8 mouse cellular contexts compared by ENCODE assay signal in the genomic region with DNA sequence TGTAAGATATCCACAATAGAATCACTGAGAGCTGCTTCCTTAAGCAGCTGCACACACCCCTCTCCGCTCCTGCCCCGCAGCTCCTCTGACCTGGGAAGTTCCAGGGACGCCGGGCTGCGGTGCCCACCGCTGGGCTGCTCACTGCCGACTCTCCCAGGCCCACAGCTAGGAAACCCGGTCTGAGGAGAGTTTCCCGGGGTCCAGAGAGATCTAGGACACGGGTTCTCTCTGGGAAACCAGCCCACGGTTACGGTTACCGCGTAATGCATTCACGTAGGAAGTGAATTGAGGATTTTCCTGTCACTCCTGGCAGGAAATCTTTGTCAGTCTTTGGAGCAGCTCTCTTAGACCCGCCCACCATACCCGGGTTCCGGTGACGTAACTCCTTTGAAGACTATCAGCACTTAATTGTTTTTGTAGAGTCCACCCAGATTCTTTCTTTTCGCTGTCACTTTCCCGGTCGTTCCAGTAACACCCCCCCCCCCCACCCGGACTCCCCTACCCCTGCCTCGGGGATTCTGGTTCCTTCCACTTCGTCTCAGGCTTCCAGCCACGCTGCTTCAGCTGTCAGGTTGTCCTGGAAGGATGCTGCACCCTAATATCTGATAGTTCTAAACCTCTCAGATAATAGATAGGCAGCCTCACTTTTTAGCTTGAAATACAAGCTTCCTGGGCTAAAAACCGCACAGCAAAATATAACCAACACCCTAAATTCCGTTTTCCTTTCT. TPM values are rescaled to one million over a fixed set of nuclear protein-coding genes. Genes with fewer than 3 reads are reported as not detected.
DNase-seq lines count a peak whose midpoint lies in the region; ATAC-seq and TF ChIP-seq lines count a peak whose summit lies in the region.

No protein-coding gene starts in this region.

- ATAC-seq in Patski, result peak; percentile 97
- ATAC-seq in hindbrain, embryonic 11.5 days (ENCODE audit: low FRiP score), result peak; percentile 98
- peak; percentile 97 for ATAC-seq in lung, embryonic 16.5 days (ENCODE audit: low read depth)

- POLR2A ChIA-PET in Patski (lab: Charles Lee), result no interaction called here

- peak overlapping the region; percentile 33 for H3K4me2 ChIP-seq in hindbrain, embryonic 11.5 days (replicated peaks; ENCODE audit: low read depth, low read length)
- peak overlapping the region; percentile 54 for H3K4me2 ChIP-seq in lung, embryonic 16.5 days (ENCODE audit: low read depth, low read length)

- H3K27ac ChIP-seq in hindbrain, embryonic 11.5 days (ENCODE audit: low read depth, low read length), result peak overlapping the region; percentile 90
- peak overlapping the region; percentile 85 for H3K27ac ChIP-seq in lung, embryonic 16.5 days (ENCODE audit: low read length)

- in situ Hi-C loops in Patski (cut with MboI; ENCODE audit: low pct_unique_long_range_greater_than_20kb), result loop anchor here (5.0 to 10.0 kb wide), 2 partner anchors 47 to 75 kb away; a partner anchor contains a TSS

- H3K27me3 ChIP-seq in Patski, result no peaks in the 10 kb centered on the region
- no peaks in the 10 kb centered on the region for H3K27me3 ChIP-seq in hindbrain, embryonic 11.5 days (ENCODE audit: control insufficient read depth, insufficient read depth, low read length)
- no peaks in the 10 kb centered on the region for H3K27me3 ChIP-seq in lung, embryonic 16.5 days (ENCODE audit: control insufficient read depth, insufficient read depth, low read depth, low read length)

- CTCF ChIA-PET in Patski (lab: Charles Lee), result no interaction called here

- H3K4me3 ChIP-seq in hindbrain, embryonic 11.5 days (ENCODE audit: low read depth, low read length), result peak overlapping the region; percentile 67
- peak overlapping the region; percentile 78 for H3K4me3 ChIP-seq in lung, embryonic 16.5 days (ENCODE audit: low read length)

- WGBS in hindbrain, embryonic 11.5 days, result 2% methylated on average over 28 of the region's 28 CpGs
- WGBS in lung, embryonic 16.5 days, result under 1% methylated on average over 28 of the region's 28 CpGs

- peak overlapping the region; percentile 83 for H3K9ac ChIP-seq in hindbrain, embryonic 11.5 days (ENCODE audit: low read depth, low read length)
- H3K9ac ChIP-seq in lung, embryonic 16.5 days (ENCODE audit: low read length), result peak overlapping the region; percentile 91

- no peaks in the 10 kb centered on the region for H3K4me1 ChIP-seq in hindbrain, embryonic 11.5 days (replicated peaks; ENCODE audit: control insufficient read depth, insufficient read depth, low read length)
- H3K4me1 ChIP-seq in lung, embryonic 16.5 days (replicated peaks; ENCODE audit: control insufficient read depth, insufficient read depth, low read length), result no peaks in the 10 kb centered on the region

- TF ChIP-seq CTCF in Patski (IDR thresholded peaks at IDR 0.05), result no peak

- no peaks in the 10 kb centered on the region for H3K9me3 ChIP-seq in hindbrain, embryonic 11.5 days (ENCODE audit: control insufficient read depth, low read length)
- no peaks in the 10 kb centered on the region for H3K9me3 ChIP-seq in lung, embryonic 16.5 days (ENCODE audit: control insufficient read depth, low read length)

- no peak for DNase-seq in Patski (ENCODE audit: low read depth, low spot score)
- DNase-seq in cerebellum, adult 9-10 months, result peak; percentile 75
- peak; percentile 50 to 61 for DNase-seq in frontal cortex, postnatal 10 days (ENCODE audit: low spot score in 2 of 2)
- peak; percentile 88 for DNase-seq in hindbrain, embryonic 11.5 days (ENCODE audit: low spot score)
- DNase-seq in layer of hippocampus, adult 9-11 months, result peak; percentile 74
- DNase-seq in ovary, postnatal 36 days (ENCODE audit: low spot score), result peak; percentile 47
- peak; percentile 37 for DNase-seq in urinary bladder, adult 2 months (ENCODE audit: low spot score)

- no peaks in the 10 kb centered on the region for H3K36me3 ChIP-seq in hindbrain, embryonic 11.5 days (ENCODE audit: control insufficient read depth, insufficient read depth, low read length)
- H3K36me3 ChIP-seq in lung, embryonic 16.5 days (ENCODE audit: control insufficient read depth, insufficient read depth, low read length), result no peaks in the 10 kb centered on the region

RNA-seq across cellular contexts. Expression of a gene that starts 49.3 kb away (rescaled TPM):
- 7.2 TPM for polyA plus RNA-seq in Patski (2021)
- 23.1 and 27.3 TPM in 2 replicates for polyA plus RNA-seq in hindbrain, embryonic 11.5 days (2014; fragmentation: Nextera tagmentation; extraction: Ambion mirVana)
- 21.7 and 22.1 TPM in 2 replicates for polyA plus RNA-seq in lung, embryonic 16.5 days (2015; fragmentation: Nextera tagmentation; extraction: Ambion mirVana)
- polyA plus RNA-seq in urinary bladder, adult 2 months (2012; rRNA removed), result 11.6 and 13.4 TPM in 2 replicates
